Mouse (Mus musculus) small intestine, adult 2 months (tissue): Measurements from ENCODE around the gene Lrrc58. TPM values are rescaled to one million over a fixed set of nuclear protein-coding genes. Genes with fewer than 3 reads are reported as not detected.

Experiments
- H3K27ac ChIP-seq: fragments of 200-500 bp; 2 replicates; pipeline ENCODE4 v1.5.1; 2012; ENCODE audit warnings: low read depth, low read length, control low read depth, inconsistent platforms; ENCODE audit not compliant: insufficient read depth
- H3K27me3 ChIP-seq: fragments of 200-500 bp; 2 replicates; pipeline ENCODE4 v1.6.1; 2012; ENCODE audit warnings: mild to moderate bottlenecking, moderate library complexity, low read length, inconsistent platforms; ENCODE audit not compliant: control insufficient read depth, insufficient read depth
- H3K36me3 ChIP-seq: fragments of 200-500 bp; 2 replicates; pipeline ENCODE4 v1.6.1; 2012; ENCODE audit warnings: mild to moderate bottlenecking, low read length, control low read depth, inconsistent platforms; ENCODE audit not compliant: control insufficient read depth, insufficient read depth
- H3K4me1 ChIP-seq: fragments of 200-500 bp; 2 replicates; pipeline ENCODE4 v1.6.1; 2012; ENCODE audit warnings: low read length, inconsistent platforms, mixed read lengths; ENCODE audit not compliant: control insufficient read depth, insufficient read depth, insufficient read length
- H3K4me3 ChIP-seq: fragments of 200-500 bp; 2 replicates; pipeline ENCODE4 v1.5.1; 2012; ENCODE audit warnings: low read depth, mild to moderate bottlenecking, control low read depth, inconsistent platforms, low read length, moderate library complexity
- CTCF ChIP-seq: fragments of 200-500 bp; IDR thresholded peaks from 2 replicates; pipeline ENCODE4 v1.5.1; 2012; ENCODE audit warnings: low read depth, mild to moderate bottlenecking, control low read depth, inconsistent platforms, low read length, moderate library complexity, mixed read lengths; ENCODE audit not compliant: insufficient replicate concordance, insufficient read length; ENCODE audit errors: extremely low read depth
- POLR2A ChIP-seq: fragments of 200-500 bp; IDR thresholded peaks from 2 replicates; pipeline ENCODE4 v1.6.1; 2012; ENCODE audit warnings: low read depth, mild to moderate bottlenecking, control low read depth, inconsistent platforms, low read length, moderate library complexity
- WGBS: fragments of 180-500 bp; shearing (Covaris S2); methylation state at CpG from one replicate; pipeline ENCODE4 v1.1.7; 2018; 5-methylcytosine and 5-hydroxymethylcytosine counted together
- polyA plus RNA-seq: library from polyadenylated mRNA; depleted of rRNA; stranded (reverse); fragments of >200 nt; gene quantifications from 2 replicates; pipeline ENCODE4 v1.2.3, GENCODE M21; 2012

The Lrrc58 gene
- polyA plus RNA-seq, 1 experiment = 5.1 TPM

DNA sequence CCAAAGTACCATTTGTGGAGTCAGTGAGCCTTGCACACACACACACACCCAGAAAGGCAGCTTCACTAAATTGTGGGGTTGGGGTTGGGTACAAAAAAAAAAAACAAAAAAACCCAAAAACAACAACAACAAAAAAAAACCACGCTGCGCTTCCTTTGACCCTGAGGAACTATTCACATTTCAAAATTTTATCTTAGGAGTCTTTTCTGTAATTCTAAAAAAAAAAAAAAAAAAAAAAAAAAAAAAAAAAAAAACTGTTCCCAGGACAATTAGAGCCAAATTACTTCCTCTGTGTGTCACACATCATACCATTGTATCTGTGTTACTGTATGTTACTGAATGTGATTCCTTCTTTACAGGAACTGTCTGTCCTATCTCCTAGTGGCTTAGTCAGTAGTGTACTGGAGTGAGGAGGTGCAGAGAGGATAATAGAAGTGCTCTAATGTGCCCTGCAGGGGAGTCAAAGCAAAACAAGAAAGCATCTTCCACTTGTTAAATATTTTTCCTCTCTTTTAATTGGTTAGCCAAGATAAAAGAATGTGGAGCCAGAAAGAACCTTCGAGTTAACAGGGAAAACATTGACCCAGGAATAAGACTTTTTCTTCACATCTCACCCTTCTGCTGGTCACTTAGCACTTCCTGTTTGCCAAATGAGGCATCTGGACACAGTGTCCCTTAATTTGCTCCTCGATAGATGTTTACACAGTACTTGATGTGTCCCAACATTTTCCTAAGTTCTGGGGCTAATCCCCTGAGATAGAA, 1.5 kb downstream of the Lrrc58 start:
- Histone ChIP-seq H3K4me3 (peak overlapping the region; percentile 78; the same call in 1 of the 2 replicates), H3K27me3 (no peaks in the 10 kb centered on the region), H3K27ac (peak overlapping the region; percentile 36), H3K36me3 (no peaks in the 10 kb centered on the region), H3K4me1 (peaks cover 9% of the 10 kb centered on the region)
- 6% methylated on average over 4 of the region's 4 CpGs for WGBS
- TF ChIP-seq POLR2A = no peak
- no peak for TF ChIP-seq CTCF

DNA sequence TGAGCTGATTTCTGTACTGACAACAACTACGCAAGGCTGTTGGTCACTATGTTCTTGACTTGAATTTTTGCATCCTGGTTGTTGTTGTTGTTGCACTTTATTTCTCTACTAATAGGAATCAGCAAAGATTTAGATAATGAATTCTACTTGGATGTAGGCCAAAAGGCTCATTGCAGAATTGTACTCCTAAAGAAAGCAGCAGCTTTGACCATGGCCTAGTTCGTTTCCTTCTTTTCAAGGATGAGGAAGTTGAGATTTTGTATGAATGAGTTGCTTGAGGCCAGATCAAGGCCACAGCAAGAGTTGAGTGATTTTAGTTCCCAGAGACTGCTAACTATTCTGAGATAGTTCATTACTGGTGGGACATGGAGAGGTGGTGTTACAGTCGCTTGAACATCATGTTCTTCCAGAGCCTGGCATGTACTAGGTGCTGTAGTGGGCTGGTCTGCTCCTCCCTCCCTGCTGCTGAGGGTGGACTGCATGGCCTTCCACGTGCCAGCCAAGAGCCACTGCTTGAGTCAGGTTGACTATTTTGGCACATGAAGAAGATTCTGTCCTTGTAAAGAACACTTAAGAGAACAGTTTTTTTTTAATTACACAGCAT, 3.0 kb downstream of the Lrrc58 start:
- H3K4me1 ChIP-seq = peaks cover 9% of the 10 kb centered on the region

DNA sequence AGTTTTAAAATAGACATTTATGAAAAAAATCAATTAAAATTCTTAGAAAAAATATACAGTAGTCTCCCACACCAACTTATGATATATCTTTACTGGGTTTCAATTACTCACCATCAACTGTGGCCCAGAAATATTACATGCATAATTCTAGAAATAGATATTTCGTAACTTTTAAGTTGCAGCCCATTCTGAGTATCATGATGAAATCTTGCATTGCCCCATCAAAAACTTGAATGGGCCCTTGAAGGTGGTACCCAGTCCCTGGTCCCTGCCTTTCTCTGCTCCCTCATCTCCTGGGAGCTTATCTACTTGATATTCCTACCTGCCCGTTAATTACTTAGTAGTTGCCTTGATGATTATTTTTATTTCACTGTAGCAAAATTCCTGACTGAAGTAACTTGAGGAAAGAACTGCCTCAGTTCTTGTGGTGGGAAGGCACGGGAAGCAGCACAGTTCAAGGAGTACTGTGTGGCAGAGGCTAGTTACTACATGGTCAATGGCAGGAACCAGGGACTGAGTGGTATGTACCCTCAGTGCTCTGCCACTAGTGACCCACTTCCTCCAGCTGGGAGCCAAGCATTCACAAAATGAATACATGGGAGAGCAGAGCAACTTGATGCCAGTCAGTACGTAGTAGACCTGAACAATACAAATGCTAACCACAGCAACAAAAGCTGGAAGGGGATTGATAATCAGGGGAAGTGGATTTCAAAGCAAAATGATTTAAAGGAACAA, 6.5 kb downstream of the Lrrc58 start:
- Histone ChIP-seq H3K27ac (no peak overlapping the region), H3K4me1 (peaks cover 7% of the 10 kb centered on the region), H3K4me3 (no peak overlapping the region), H3K36me3 (peaks cover 13% of the 10 kb centered on the region), H3K27me3 (no peaks in the 10 kb centered on the region)
- no peak for TF ChIP-seq POLR2A
- WGBS = 69% methylated on average over 4 of the region's 4 CpGs

More for the DNA sequence above, 3.0 kb downstream of the Lrrc58 start:
- 38% methylated on average over 4 of the region's 4 CpGs for WGBS
- TF ChIP-seq POLR2A (no peak), CTCF (no peak)
- Histone ChIP-seq H3K36me3 (no peaks in the 10 kb centered on the region), H3K4me3 (no peak overlapping the region), H3K27me3 (no peaks in the 10 kb centered on the region), H3K27ac (no peak overlapping the region)

DNA sequence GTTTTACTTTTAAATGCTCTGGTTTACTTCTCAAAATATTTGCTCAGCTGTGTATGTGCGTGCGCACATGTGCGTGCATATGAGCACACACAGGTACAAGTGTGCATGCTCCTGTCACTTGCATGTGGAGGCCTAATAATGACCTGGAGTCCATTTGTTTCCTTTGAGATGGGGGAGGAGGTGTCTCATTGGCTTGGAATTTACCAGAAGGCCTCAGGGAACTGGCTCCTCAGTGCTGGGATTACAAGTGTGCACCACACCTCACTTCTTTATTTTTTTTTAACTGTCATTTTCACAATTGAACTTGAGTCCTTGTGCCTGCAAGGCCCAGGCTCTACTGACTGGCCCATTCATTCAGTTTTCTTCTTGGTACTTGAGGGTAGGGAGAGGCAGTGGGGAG, 9.2 kb downstream of the Lrrc58 start:
- peaks cover 30% of the 10 kb centered on the region for H3K36me3 ChIP-seq
- H3K27ac ChIP-seq = no peak overlapping the region
- 0 out of 2 replicates have a peak, but pooled peaks cover 2% of the 10 kb centered on the region for H3K4me1 ChIP-seq
- over 99% methylated on average over 3 of the region's 3 CpGs for WGBS
- no peak overlapping the region for H3K4me3 ChIP-seq
- TF ChIP-seq POLR2A = no peak
- no peak for TF ChIP-seq CTCF
- no peaks in the 10 kb centered on the region for H3K27me3 ChIP-seq

DNA sequence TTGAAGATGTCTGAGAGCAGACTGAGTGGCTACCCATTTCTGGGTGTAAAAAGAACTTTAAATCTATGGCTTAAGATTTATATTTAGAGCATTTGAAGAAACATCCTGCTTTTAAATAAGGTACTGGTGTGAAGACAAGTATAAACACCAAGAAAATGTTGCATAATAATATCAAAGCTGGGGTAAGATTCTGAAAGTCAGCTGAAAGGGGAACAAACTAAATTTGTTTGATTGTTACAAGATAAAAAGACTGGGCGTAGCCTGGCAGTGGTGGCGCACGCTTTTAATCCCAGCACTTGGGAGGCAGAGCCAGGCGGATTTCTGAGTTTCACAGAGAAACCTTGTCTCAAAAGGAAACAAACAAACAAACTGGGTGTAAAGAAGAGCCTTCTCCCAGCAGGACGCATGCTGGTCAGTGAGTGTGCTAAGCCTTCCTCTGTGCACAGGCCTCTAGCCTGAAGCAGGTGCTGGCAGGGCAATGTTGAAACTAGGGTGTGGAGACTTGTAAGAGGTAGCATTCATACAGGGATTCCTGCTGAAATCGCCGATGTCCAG, 10.8 kb downstream of the Lrrc58 start:
- Histone ChIP-seq H3K4me3 (no peak overlapping the region), H3K36me3 (peaks cover 40% of the 10 kb centered on the region), H3K4me1 (0 out of 2 replicates have a peak, but pooled peaks cover 2% of the 10 kb centered on the region), H3K27ac (no peak overlapping the region), H3K27me3 (no peaks in the 10 kb centered on the region)
- WGBS = 81% methylated on average over 7 of the region's 7 CpGs
- TF ChIP-seq POLR2A (no peak), CTCF (no peak)

DNA sequence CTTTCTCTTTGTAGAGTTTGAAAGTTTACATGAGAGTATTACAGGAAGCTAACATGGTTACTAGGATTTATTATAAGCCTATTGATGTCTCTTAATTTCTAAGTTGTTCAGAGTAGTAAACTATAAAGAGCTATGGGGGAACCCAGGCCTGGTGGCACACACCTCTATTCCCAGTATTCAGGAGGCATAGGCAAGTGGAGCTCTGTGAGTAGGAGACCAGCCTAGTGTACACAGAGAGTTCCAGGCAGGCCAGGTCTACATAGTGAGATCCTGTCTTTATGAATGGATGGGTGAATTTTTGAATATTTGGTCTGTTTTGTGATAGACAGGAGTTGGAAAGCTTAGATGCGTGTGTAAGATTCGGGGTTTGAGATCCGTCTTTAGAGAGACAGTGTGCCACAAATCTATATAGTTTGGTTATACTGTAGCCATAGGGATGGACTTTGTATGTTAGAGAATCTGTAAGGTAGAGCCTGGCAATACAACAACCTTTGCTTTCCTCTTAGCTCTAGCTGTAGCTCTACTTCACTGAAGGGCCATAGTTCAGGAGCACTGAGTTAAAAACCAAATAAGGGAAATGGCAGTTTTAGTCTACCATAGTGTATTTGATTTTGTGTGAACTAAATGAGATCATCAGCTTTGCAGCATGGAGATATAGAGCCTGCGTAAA, 11.7 kb downstream of the Lrrc58 start:
- H3K27ac ChIP-seq = no peak overlapping the region
- H3K4me1 ChIP-seq = 0 out of 2 replicates have a peak, but pooled peaks cover 2% of the 10 kb centered on the region
- TF ChIP-seq POLR2A (no peak), CTCF (no peak)
- 78% methylated on average over 4 of the region's 4 CpGs for WGBS
- H3K4me3 ChIP-seq = no peak overlapping the region
- no peaks in the 10 kb centered on the region for H3K27me3 ChIP-seq
- peaks cover 40% of the 10 kb centered on the region for H3K36me3 ChIP-seq
